Mouse (Mus musculus): ENCODE results near the gene Insc. TPM values are rescaled to one million over a fixed set of nuclear protein-coding genes. Genes with fewer than 3 reads are reported as not detected.

Insc gene
- total RNA-seq, 2 experiments from 2014 or later, result 2.3 to 2.7 TPM

Other genes starting within 250 kb of the Insc start
- under 1 TPM; 0.16 to 0.33 TPM for gene Cyp2r1, start 180.7 kb upstream of the Insc start, total RNA-seq (2021)
- not detected for gene Calca, start 107.3 kb upstream of the Insc start, total RNA-seq (2021)
- not detected for gene Calcb, start 25.1 kb upstream of the Insc start, total RNA-seq (2021)